Mouse (Mus musculus) lung, postnatal 0 days (tissue): ENCODE measurements at regions not wholly inside any gene's neighbourhood (a gene's known extent, or its start where the extent isn't known, plus 50 kb on each side); places are given as distances from the start of the nearest gene placed in this dataset.

Source experiments
- CTCF ChIP-seq: IDR thresholded peaks from 2 replicates; pipeline ENCODE4 v1.5.1; 2016; ENCODE audit warnings: antibody characterized with exemption, mild to moderate bottlenecking
- EP300 ChIP-seq: IDR thresholded peaks from 2 replicates; pipeline ENCODE4 v1.6.1; 2016; ENCODE audit warnings: antibody characterized with exemption, mild to moderate bottlenecking, control low read depth

DNA sequence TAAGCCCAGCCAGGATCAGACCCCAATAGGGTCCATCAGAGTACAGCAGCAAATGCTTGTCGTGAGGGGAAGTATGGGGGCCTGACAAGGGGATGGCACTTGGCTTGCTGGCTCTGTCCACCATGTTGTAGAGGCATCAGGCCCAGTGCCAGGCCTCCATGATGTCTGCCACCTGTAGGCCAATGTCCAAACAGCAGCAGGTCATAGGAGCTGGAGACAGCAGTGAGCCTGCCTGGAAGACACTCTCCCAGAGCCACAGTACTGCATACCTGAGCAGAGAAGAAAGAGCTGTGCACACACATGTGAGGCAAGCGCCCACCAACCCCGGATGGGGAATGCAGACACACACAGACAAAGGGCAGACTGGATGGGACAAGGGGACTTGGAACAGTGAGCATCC is 55.4 kb upstream of the Slc22a12 start:
- no peak; the same call in 1 of the 2 replicates for TF ChIP-seq CTCF
- TF ChIP-seq EP300, result no peak
